Mouse (Mus musculus) left cerebral cortex, postnatal 4 days (tissue): ENCODE measurements around the gene Fam222a. TPM values are rescaled to one million over a fixed set of nuclear protein-coding genes. Genes with fewer than 3 reads are reported as not detected.

ENCODE experiments used
- DNase-seq: peaks from one replicate; pipeline ENCODE4 v3.0.0-alpha.2; 2022
- intact Hi-C: fragments of 180-260 bp; cut with DNase I; formaldehyde crosslinking; loops from one replicate; pipeline ENCODE4 v1.15.1; 2025
- total RNA-seq, 2 experiments: library from RNA; stranded (reverse); gene quantifications; 2 replicates each; pipeline ENCODE4 v1.2.3; 2021

The Fam222a gene
- total RNA-seq, 2 experiments from 2014 or later, result 8.7 to 10.4 TPM

DNA sequence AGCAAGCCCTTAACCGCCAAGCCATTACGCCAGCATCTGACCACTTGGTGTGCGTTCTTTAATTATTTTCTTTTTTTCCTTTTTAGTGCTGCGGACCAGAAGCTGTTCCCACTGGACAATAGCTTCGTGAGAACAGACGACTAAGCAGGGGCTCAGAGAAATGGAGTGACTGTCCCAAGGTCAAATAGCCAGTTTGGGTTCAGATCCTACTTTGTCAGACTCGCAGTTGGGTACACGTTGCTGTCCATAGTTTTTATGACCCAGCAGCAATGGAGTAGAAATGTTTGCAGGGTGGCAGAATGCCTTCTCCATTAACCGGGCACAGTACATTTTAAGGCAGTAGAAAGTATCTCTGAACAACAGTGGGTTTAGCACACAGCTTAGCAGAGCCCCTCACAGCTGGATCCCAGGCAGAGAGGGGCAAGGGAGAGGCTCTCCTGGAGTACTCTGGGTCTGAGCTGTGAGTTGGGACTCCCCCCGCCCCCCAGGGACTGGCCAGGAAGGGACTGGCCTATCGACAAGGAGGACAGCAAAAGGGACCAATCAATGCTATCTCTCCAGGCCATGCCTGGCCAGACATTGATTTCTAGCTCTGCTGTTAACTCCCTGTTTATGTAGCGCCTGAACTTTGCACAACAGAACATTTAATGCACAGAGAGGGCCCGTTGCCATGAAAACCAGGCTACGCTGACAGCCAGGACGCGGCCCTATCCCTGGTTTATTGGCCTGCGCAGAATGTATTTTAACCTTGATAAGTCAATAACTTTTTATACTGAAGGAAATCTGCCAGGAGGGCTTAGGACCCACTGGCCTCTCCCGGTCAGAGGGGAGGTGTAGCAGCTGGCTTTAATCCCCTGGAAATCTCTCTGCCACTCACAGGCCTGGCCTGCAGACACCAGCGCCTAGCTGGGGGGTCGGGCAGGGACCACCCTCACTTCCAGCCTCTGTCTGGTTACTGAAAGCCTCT lies 9.8 kb upstream of the Fam222a start:
- intact Hi-C loops, result no loop called here
- DNase-seq, result no peak

DNA sequence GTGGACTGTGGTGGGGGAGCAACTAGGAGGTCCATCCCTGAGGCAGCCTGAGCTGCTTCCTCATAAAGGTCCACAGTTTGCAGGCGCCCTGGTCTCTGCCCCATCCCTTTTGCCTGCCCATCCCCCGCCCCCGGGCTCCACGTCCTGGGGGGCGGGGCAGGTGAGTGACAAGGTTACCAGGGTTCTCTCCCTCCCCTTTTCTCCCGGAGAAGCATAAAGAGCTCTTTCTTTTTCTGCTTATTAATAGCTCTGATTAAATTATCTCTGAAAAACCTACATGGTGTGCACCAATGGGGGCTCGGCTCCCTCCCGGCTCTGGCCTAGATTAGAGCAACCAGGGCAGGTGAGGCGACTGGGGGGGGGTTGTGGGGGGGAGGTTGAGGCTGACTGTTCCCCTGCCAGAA lies 7.3 kb upstream of the Fam222a start:
- DNase-seq, result no peak
- intact Hi-C loops, result no loop called here

DNA sequence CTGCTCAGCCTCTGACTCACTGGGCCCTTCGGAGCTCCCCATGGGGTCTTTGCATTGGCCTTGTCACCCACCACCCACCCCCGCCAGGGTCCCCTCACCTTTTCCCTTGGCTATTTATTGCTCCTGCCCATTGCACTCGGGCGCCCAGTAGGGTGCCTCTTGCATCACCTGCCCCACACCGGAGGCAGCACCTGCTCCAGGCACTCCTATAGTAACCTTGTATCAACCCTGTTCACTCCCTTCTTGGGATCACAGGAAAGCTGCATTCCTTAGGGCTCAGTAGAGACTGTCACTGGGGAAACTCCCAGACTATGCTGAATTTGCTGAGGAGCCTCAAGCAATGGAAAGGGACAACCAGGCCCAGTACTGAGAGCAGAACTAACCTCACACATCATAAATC lies 6.9 kb upstream of the Fam222a start:
- intact Hi-C loops, result no loop called here
- no peak for DNase-seq

DNA sequence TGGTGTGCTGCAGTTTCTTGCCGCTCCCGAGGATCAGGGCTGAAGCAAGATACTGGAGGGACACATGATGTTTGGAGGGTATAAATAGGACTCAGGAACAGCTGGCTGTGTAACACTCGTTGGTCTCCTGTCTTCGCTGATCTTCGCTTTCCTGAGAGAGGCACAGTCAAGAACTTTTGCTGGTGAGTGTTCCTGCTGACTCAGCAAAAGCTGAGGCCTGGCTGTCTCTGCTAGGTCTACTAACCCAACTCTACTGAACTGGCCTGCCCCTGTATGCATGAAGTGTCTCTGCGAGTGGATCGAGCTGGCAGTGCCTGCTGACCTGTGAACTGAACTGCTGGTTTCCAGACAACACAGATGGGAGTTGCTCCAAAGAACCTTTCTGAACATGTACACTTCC lies 3.8 kb upstream of the Fam222a start:
- no peak for DNase-seq
- intact Hi-C loops, result no loop called here

DNA sequence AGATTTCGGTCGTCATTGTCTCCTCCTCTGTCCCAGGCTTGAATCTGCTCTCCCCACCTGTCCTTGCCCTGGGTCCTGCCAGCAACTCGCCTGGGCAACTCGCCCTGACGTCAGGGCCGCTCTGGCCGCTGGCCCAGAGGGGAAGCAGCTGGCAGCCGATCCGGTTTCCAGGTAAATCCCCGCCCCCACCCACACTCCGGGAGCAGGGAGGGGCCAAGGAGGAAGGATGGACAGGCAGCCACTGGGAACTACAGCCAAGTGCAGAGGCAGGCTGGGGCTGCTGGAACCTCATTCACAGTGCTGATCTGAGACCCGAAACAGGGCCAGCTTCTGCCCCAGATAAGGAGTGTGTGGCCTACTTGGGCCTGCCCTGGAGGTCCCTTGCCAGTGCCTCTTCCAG lies 2.5 kb upstream of the Fam222a start:
- intact Hi-C loops, result loop anchor here (5.0 kb wide), 1 partner anchor 98 kb away; no protein-coding TSS in a partner anchor
- no peak for DNase-seq

DNA sequence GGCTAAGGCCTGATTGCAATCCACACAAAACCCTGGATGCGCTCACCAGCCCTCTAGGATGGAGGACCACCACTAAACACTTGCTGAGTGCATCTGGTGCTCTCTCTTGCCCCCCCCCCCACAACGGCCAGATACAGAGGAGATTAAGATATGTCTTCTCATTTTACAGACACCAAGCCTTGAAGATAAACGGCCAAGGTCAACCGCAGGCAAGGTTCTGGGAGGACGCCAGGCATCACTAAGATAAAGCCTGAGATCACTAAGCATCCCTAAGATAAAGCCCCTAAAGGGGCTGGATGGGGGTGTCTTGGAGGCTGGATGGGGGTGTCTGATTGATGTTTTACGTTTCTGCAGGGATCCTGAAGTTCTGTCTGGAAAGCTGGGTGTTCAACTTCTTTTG lies 2.1 kb upstream of the Fam222a start:
- intact Hi-C loops, result loop anchor here (5.0 kb wide), 1 partner anchor 98 kb away; no protein-coding TSS in a partner anchor
- DNase-seq, result no peak

DNA sequence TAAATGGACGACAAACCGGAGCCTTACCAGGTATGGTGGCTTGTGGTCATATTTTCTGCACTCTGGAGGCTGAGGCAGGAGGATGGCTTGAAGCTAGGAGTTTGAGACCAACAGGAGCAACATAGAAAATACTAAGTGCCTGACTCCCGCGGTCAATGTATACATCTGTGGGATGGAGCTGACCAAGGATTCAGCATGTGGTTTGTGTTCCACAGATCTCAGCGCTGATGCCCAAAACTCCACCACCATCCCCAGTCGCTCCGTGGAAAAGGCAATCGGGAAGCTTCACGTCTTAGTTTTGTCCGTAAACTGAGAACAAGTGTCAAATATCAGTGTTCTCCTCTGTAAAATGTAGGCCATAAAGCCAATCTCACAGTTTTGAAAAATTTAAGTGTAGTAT lies 1.4 kb upstream of the Fam222a start:
- intact Hi-C loops, result loop anchor here (5.0 kb wide), 1 partner anchor 99 kb away; no protein-coding TSS in a partner anchor
- no peak for DNase-seq

DNA sequence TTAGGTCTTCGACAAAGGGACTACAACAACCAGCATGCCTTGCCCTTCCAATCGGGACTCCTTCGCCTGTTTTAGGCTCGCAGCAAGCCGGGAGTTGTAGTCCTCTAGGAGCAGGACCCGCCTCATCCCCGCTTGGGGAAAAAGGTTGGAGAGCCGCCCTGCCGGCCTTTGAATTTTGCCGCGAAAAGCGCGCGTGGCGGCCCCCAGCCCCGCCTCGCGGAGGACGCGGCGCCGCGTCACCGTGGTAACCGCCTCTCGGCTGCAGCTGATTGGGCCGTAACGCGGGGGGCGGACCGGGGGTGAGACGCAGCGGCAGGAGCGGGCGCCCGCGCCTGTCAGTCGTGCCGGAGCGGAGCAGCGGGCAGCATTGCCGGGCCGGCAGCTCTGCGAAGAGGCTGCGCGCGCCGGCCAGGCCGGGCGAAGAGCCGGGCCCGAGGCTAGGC lies 720 bp upstream of the Fam222a start:
- peak; percentile 99 for DNase-seq
- intact Hi-C loops, result loop anchor here (5.0 kb wide), 1 partner anchor 100 kb away; no protein-coding TSS in a partner anchor

DNA sequence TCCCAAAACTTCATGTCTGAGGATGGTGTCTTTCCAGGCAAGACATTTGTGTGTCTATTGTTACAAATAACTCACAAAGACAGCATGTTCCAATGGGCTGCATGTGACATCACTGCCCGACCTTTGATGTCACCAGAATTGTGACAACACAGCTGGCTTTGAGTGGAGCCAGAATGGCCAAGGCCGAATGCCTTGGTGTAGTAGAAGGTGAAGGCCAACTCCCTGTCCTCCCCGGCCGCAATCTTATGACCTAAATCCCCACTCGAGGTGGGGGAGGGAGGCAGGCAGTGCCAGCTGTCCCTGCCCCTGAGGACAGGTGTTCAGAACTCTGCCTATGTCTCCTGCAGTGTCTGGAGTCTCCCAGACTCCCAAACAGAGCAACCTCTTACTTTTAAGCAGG lies 1.0 kb downstream of the Fam222a start:
- no peak for DNase-seq
- intact Hi-C loops, result loop anchor here (5.0 kb wide), 1 partner anchor 102 kb away; no protein-coding TSS in a partner anchor

DNA sequence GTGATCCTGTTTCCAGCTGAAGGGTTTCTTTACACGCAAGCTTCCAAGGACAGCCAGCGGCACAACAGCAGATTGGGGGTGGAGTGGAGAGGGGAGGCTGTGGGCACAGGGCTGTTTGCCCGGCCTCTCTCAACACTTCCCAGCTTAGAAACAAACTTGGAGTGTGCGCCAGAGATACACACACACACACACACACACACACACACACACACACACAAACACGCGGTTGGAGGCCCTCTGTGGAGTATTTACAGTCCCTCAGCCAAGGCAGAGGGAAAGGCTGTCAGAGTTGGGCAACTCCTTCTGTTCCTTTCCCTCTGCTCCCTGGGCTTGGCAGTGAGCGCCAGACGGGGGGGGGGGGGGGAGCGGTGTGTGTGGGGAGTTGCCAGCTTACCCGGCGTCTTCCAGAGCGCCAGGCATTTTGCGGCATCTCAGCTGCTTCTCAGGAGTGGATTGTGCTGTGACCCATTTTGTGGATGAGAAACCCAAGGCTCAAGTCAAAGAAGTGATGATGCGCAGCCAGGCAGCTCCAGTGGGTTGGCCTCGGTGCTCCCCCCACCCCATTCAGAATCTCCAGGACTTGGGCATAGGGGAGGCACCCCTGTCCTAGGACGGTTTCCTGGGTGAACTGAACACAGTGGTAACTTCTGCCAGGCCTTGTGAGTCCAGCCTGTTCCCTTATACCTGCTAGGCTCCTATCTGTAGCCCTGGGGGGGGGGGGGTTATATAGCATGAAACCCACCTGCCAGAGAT lies 2.3 kb downstream of the Fam222a start:
- intact Hi-C loops, result loop anchor here (5.0 kb wide), 1 partner anchor 103 kb away; no protein-coding TSS in a partner anchor
- peak; percentile 78 for DNase-seq

DNA sequence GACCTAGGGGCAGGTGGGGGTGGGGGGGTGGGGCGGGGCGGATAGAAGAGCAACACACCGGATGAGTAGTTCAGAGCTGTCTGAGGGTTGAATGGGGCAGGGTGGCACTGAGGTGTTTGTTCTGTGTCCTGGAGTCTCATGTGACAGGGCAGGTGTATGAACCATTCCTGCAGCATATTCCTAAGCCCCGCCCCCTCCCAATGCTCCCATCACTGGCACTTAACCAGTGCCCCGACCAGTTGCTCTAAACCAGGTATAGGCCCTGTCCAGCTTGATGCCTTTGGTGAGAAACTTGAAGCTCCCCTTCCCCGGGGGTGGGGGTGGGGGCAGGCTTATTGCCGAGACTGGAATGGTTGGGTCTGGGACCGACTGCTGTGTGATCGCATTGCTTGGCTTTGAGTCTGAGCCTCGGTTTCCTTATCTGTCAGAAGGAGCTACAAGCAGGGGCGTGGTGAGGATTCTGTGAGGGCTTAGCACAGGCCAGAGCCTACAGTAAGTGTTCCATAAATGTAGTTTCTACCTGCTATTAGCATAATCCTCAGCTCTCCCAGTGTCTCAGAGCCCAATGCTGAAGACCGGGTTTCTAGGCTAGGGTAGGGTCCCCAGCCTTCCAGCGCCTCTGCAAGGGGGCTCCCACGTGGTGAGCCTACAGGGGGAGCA lies 3.1 kb downstream of the Fam222a start:
- intact Hi-C loops, result no loop called here
- DNase-seq, result no peak

DNA sequence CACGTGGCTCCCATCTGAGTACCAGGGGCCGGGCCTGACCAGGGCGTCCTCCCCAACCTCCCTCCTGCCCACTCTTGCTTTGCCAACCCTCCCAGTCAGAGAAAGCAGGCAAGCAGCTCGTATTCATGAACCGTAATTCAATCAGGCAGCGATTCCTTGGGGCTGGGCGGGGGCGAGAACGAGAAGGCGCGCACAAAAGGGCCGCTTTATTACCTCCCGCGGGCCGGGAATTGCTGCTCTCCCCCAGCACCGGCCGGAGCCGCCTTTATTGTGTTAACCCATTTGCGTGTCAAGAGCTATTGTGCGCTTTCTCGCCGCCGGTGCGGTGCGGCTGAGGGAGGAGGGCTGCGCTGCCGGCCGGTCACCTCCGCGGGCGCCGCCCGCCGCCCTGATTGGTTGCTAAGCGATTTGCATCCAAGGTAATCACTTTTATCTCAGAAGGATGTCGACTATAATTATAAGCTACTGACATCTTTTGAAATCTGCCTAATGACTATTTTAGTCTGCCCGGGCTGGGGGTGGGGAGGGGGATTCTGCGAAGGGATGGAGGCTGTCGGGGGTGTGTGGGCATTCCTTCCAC lies 3.7 kb downstream of the Fam222a start:
- intact Hi-C loops, result no loop called here
- no peak for DNase-seq

DNA sequence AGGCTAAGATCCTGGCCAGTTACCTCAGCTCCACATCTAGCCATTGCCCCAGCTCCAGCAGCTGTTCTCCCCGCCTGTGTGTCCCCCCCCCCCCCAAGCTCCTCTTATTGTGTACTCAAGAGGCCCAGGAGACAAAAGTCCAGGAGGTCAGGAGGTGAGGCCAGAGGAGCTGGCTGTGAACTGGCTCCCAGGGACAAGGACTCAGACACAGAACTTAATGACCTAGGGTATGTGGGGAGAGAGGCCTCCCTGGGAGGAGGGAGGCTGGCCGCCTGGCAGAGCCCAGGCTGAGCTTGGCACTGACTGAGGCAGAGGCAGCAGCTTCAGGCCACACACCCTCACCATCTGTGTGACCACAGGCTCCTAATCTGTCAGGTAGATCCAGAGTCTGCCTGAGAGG lies 5.2 kb downstream of the Fam222a start:
- no peak for DNase-seq
- intact Hi-C loops, result no loop called here

DNA sequence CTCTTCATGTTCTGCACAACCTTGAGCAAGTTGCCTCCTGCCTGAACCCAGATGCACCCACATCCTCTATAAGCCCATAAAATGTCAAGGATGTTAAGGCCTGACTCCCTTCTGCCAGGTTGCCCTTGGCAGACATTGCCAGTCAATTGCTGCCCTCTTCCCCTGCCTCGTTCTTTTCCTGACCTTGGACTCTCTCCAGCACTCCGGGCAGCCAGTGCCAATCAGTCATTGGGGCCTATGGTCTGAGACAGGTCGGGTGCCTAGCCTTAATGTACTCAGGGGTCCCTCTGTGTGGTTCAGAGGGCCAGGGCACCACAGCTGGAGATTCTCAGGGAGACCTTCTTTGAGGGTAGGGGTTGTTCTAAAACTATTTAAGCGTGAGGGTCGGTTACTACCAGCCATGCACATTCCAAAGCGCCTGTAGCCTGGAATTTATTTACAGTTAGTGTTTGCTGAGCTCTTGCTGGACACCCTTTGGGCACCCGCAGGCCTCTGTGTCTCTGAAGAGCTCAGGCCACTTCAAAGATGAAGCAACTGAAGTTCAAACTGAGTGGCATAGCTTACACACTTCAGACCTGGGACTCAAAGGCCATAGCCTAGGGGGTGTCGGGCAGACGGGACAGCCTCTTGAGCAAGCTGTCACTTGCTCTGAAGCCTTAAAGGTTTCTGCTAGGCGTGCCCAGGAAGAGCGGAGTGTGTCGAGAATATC lies 6.3 kb downstream of the Fam222a start:
- no peak for DNase-seq
- intact Hi-C loops, result no loop called here

DNA sequence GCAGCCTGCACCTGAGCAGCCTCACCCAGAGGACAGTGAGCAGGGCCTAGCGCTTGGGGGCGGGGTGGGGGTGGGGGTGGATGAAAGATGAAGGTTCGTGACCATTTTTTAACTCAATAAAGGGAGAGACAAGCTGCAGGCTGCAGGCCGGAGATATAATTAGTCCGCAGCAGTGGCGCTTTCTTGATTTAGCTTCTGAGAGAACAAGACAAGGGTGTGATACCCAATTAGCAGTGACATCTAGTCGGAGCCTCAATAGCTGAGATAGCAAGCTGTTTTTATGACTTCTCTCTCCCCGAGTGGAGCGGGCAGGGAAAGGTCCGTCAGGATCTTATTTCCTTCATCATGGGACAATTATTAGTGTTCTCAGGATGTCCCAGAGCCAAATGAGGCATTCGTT lies 7.2 kb downstream of the Fam222a start:
- no peak for DNase-seq

DNA sequence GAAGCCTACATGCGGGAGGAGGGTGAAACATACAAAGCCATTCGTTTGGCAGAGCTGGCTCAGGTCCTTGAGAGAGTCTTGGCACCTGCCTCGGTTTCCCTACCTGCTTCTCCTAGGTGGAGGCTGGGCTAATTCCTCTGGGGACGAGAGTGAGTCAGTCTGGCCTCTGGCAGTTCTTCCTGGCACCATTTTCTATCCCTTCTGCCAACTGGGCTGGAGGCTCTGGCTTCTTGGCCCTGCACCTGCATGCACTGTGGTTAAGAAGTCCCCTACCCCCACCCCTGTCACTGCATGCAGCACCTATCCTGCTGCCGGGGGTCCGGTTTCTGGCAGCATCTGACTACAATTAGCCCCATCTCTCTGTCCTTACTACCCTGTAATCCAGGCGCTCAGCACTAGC lies 7.7 kb downstream of the Fam222a start:
- peak; percentile 68 for DNase-seq
- intact Hi-C loops, result no loop called here

More for the DNA sequence above, 7.2 kb downstream of the Fam222a start:
- intact Hi-C loops, result no loop called here

DNA sequence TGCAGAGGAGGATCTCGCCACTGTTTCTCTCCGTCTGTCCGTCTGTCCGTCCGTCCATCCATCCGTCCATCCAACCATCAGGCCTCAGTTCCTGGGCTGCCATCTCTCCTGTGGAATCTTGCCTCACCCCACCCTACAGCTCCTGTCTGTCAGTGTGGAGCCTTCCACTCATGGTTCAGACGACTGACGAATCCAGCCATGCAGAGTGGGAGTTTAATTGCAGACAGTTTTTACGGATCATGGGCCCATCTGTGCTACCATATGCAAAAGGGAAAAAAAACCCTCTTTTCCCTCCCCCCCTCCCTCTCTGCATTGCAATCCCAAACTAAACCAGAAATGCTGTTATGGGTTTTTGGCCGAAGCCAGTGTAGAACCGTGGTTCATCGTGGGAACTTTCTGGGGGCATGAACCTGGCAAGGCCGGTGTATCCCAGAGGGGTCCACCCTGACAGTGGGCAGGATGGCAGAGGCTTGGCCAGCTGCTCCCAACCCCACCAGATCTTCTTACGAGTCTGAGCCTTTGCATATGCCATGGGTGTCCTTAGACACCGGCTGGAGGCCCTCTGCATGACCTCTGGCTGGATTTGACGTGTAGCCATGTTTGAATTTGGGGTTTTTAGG lies 8.3 kb downstream of the Fam222a start:
- DNase-seq, result no peak
- intact Hi-C loops, result no loop called here

DNA sequence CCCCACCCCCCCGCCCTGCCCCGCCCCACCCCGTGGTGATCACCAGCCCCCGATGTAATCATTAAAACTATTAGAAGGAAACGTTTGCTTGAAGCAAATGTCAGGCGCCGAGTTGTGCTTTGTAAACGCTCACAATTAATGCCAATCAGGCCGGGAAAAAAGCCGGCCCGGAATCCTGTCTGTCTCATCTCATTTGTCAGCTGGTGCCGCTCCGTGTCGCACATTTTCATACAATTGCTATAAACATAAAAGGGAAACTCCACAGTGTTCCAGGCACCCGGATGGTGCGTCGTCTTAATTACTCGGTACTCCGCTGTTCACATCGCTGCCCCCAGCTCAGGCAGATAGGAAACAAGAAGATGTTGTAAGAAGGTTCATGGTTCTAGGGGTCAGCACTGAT lies 10.5 kb downstream of the Fam222a start:
- DNase-seq, result no peak
- intact Hi-C loops, result no loop called here

DNA sequence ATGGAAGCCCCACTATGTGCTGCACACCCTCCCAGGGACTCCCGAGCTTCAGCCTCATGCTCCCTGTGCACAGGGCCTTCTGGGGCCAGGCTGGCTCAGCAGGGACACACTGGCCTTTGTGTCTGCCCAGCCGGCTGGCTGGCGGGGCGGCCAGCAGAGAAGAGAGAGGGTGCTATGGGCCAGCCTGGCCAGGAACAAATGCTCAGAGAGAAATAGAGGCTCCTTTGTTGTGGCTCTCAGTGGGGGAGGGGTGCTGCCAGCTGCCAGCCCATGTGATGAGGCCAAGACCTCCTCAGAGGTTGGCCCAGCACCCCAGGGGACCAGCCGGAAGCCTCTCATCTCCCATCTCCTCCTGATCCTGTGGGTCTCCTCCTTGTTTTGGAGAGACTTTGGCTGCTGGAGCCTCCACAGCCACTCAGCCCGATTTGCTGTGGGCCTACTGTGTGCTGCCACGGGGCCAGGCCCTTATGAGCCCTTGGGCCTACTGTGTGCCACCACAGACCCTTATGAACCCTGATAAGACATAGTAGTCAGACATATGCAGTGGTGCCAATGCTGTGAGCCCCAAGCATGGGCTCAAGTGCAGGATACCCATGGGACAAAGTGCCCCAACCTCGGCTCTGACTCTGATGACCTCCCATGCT lies 12.0 kb downstream of the Fam222a start:
- peak; percentile 58 for DNase-seq
- intact Hi-C loops, result no loop called here
